Mouse (Mus musculus): ENCODE results near the gene Arpp19.

DNA sequence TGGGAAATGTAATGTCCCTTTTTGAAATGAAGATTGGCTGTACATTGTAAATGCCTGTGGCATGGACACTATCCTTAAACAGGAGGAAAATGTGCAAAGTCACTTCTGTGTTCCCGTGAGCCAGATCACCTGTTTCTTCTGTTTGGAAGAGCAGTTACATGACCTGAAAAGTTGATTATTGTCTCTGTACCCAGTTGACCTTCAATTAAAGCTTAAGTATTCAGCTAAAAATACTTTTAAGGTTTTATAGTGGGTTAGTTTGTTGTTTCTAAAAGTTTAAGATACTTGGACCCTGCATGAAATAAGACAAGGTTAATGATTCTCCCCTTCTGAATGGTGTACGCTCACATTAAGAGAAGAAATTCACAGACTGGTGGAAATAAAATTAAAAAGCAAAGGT is 3.2 kb downstream of the Arpp19 start:
- TF ChIP-seq CTCF (IDR thresholded peaks at IDR 0.05; ENCODE audit: borderline replicate concordance, extremely low read depth, insufficient read depth, insufficient read length): no peak
- TF ChIP-seq POLR2A (IDR thresholded peaks at IDR 0.05; ENCODE audit: borderline replicate concordance, extremely low read depth, insufficient read depth, insufficient read length, poor library complexity, severe bottlenecking): no peak
